Mouse (Mus musculus) 3134 (cell line): ENCODE measurements around the gene Polr3gl.
A peak's percentile ranks its signal among the peaks of the same experiment; 100 is the strongest.
"Not testable (repeated sequence)": the region's sequence is repeated elsewhere in the genome, so short reads cannot be mapped to it uniquely, and the experiment has no call there.

ENCODE experiments used
- DNase-seq: peaks from one replicate; pipeline ENCODE4 v3.0.0-alpha.2; 2011; ENCODE audit warnings: low spot score; ENCODE audit not compliant: insufficient read length; ENCODE audit errors: extremely low read depth

Gene Polr3gl

GRCm38 (mm10) chr3:96593790-96594560 is at the start of gene Polr3gl:
TSS of gene Polr3gl (minus strand) at chr3:96594181.
- peak; percentile 94 for DNase-seq

DNA sequence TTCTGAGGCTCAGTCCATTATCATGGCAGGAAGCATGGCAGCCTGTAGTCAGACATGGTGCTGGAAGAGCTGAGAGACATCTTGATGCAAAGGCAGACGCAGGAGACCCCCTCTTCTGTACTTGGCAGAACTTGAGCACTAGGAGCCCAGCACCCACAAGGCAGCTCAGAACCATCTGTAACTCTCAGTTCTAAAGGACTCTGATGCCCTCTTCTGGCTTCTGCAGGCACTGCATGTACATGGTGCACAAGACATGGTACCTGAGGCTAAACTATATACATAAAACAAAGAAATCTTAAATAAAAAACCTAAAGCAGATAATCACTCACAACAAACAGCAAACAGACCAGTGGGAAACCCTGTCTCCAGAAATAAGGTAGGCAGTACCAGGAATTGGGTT is 45.2 kb upstream of the Polr3gl start:
- DNase-seq: peak; percentile 31

GRCm38 (mm10) chr3:96636448-96636847 is 42.5 kb upstream of the Polr3gl start:
- DNase-seq: peak; percentile 23

- no peak for DNase-seq
Observed at GRCm38 (mm10) chr3:96635906-96636305, 41.9 kb upstream of the Polr3gl start.

DNA sequence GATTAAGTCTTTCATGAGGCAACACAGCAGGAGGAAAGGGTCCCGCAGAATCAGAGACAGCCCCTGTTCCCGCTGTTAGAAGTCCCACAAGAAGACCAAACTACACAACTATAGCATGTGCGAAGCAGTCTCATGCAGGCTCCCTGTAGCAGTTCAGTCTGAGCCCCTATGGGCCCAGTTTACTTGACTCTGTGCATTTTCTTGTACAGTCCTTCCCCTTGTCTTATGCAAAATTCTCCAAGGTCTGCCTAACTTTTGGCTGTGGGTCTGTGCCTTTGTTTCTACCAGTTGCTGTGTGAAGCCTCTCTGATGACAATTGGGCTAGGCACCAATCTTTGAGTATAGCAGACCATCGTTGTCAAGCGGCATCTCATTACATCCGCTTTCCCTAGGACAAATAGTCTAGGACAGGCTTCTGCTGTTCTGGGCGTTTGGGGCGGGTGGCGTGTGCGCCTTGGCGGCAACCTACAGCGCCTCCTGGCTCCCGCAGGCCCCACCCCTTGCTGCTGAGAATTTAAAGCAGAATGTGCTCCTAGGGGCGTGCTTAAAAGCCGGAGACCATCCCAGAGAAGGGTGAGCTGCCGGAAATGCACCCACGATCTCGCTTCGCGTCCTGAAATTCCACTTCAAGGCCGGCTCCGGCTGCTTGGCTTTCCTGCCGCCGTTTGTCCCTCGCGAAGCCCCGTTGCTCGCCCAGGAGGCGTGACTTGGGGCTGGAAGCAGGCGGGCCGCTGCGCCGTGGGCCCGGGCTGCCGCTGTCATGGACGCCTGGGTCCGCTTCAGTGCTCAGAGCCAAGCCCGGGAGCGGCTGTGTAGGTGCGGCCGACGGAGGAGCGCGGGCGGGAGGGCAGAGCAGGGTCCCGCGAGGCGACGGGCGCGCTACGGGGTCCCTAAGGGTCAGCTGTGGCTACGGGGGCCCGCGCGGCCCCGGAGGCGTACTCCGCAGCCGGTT is 41.2 kb upstream of the Polr3gl start, which contains the start of the genes Pex11b and Gm42957:
Gene Pex11b, plus strand, starts transcription at position 449 of the 952 bp plus-strand sequence.
Gene Gm42957, plus strand, starts transcription at position 547 of the 952 bp plus-strand sequence.
- peak; percentile 93 for DNase-seq

- no peak for DNase-seq
Observed at GRCm38 (mm10) chr3:96634015-96634414, 40.0 kb upstream of the Polr3gl start.

- DNase-seq: no peak
Observed at GRCm38 (mm10) chr3:96632058-96632457, 38.1 kb upstream of the Polr3gl start.

DNA sequence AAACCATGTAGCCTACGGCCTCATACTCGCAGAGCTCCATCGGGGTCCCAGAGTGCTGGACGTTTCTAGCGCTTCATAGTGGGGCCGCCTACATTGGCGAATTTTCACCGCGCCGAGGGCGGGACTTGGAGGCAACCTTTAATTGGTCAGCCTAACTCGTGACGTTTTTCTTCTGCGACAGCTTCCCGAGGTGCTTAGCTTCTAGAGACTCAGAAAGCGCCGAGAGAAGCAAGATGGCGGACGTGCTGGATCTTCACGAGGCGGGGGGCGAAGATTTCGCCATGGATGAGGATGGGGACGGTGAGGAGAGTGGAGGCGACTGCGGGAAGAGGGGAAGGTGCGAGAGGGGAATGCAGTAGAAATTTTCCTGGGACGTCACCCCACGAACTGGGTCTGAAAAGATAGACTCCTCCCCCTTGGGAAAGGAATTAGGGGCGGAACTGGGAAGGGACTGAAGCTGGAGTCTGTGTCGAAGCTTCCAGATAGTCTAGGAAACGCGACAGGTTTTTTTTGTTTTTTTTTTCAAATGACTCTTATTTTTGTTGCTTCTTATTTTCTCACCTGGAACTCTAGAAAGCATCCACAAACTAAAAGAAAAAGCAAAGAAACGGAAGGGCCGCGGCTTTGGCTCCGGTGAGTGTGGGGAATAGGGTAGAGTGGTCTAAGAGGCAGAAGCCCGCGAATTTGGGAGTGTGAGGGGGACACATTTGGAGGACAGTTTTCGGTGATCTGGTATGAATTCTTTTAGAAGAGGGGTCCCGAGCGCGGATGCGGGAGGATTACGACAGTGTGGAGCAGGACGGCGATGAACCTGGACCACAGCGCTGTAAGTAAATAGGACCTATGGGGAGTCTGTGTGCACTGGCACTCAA is 36.0 kb upstream of the Polr3gl start, which contains the start of gene Rbm8a:
Gene Rbm8a, plus strand, starts transcription at position 205 of the 872 bp plus-strand sequence.
- peak; percentile 91 for DNase-seq

DNA sequence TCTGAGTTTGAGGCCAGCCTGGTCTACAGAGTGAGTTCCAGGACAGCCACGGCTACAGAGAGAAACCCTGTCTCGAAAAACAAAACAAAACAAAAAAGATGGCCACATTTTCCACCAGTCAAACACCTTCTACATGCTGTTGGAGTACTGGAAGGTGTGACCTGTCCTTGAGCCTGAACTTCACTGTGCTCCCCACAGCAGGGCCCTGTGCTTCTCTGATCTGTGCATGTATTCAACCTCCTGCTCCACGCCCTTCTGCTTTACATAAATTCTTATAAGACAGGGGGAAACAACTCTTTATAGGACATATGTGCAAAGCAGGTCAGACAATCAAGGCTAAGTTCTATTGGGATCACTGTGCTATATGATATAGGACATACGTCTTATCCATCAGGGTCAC is 29.2 kb upstream of the Polr3gl start:
- no peak for DNase-seq

DNA sequence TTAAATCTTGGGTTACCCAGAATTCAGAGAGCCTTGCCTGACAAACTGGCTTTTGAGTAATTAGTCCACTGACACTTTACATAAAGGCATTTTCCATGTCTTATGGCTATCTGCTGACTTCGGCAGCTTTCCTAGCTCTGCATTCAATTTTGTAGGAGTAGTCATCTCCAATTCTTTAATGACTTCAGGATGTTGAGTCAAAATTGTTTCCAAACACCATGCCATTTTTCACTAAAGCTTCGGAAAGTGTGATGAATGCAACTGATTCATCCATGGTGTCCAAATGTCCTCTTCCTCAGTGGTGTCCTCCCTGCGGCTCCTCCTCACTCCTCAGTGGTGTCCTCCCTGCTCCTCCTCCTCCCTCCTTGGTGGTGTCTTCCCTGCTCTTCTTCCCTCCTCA is 24.0 kb upstream of the Polr3gl start:
- no peak for DNase-seq

DNA sequence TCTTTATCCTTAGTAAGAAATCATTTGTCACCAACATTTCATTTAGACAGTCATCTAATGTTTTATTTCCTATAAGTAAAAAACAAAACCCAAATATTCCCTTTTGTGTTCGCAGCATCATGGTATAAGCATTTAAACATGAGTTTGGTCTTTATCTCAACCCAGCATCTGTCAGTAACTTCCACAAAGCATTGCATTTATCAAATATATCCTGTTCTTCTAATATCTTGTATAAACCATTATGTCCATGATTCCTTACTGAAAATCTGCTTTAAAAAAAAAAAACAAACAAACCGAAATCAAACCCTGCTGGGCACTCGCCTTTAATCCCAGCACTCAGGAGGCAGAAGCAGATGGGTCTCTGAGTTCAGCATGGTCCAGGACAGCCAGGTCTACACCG is 12.6 kb upstream of the Polr3gl start:
- no peak for DNase-seq

DNA sequence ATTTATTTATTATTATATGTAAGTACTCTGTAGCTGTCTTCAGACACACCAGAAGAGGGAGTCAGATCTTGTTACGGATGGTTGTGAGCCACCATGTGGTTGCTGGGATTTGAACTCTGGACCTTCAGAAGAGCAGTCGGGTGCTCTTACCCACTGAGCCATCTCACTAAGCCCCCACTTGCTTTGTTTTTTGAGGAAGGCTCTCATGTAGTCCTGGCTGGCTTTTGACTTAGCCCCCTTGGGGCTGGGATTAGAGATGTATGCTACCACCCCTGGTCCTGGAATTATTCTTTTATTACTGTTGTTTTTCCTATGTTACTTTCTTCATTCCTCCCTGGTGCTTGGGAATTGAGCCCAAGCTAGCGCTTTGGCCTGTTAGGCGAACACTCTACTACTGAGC is 12.0 kb upstream of the Polr3gl start:
- not testable (repeated sequence) for DNase-seq

GRCm38 (mm10) chr3:96603311-96603710 is 9.3 kb upstream of the Polr3gl start:
- DNase-seq: no peak

GRCm38 (mm10) chr3:96602704-96603084 is 8.7 kb upstream of the Polr3gl start:
- DNase-seq: no peak

GRCm38 (mm10) chr3:96601941-96602703 is 8.1 kb upstream of the Polr3gl start:
- DNase-seq: no peak

GRCm38 (mm10) chr3:96601251-96601787 is 7.3 kb upstream of the Polr3gl start:
- DNase-seq: peak; percentile 82

DNA sequence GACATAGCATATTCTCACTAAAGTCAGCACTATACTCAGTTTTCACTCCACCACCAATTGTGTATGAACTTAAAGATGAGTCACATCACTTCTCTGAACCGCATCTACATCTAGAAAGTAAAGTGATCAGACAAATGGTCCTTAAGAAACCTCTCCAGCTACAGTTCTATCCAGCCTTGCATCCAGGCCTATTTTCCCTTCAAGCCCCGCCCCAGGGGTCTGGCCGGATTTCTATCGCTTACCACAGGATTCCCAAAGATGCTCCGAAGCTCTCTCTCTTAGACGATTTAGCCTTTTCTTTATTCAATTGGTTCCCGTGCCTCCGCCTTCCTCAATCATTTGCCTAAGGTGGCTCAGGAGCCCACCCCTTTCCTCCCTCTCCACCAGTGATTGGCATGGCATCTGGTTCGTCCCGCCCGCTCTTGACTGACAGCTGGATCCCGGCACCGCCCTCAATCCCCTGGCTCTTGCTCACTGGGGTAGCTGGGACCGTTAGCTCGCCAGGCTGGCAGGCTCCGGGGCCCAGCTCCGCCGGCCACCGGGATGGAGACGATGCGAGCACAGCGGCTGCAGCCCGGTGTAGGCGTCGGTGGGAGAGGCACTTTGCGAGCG is 6.8 kb upstream of the Polr3gl start, which contains the start of gene Lix1l:
Gene Lix1l, plus strand, starts transcription at position 511 of the 612 bp plus-strand sequence.
- peak; percentile 98 for DNase-seq

GRCm38 (mm10) chr3:96599411-96599810 is 5.4 kb upstream of the Polr3gl start:
- no peak for DNase-seq

- DNase-seq: no peak
Observed at GRCm38 (mm10) chr3:96599069-96599393, 5.0 kb upstream of the Polr3gl start.
